Mouse (Mus musculus): ENCODE results near the gene Dlg2.

- no peak for TF ChIP-seq CTCF (IDR thresholded peaks at IDR 0.05)
- TF ChIP-seq EP300 (IDR thresholded peaks at IDR 0.05; ENCODE audit: insufficient read depth, low read depth, low read length) = no peak
- no peak for TF ChIP-seq POLR2A (IDR thresholded peaks at IDR 0.05; ENCODE audit: insufficient read depth, low read depth, low read length)
These were observed at the start of gene Dlg2 for GRCm38 (mm10) chr7:90476313-90477245.
